Mouse (Mus musculus): Measurements from ENCODE around the gene Dph1. TPM values are rescaled to one million over a fixed set of nuclear protein-coding genes. Genes with fewer than 3 reads are reported as not detected.

The Dph1 gene
- total and polyA plus RNA-seq, 3 experiments, result 8.5 to 21.7 (median 11.6) TPM

- Histone ChIP-seq H3K4me1 (ENCODE audit: control insufficient read depth, insufficient read depth, low read length) (peaks cover 41% of the 10 kb centered on the region), H3K27me3 (ENCODE audit: control insufficient read depth, insufficient read depth, low read length) (no peaks in the 10 kb centered on the region)
Measured at GRCm38 (mm10) chr11:75141038-75141437, 50.0 kb downstream of the Dph1 start.

GRCm38 (mm10) chr11:75140431-75140830, 50.6 kb downstream of the Dph1 start:
- 32% methylated on average over 5 of the region's 5 CpGs for WGBS
- Histone ChIP-seq H3K27ac (peak overlapping the region; percentile 72), H3K36me3 (ENCODE audit: control insufficient read depth, insufficient read depth, low read length) (peaks cover 21% of the 10 kb centered on the region), H3K4me1 (ENCODE audit: control insufficient read depth, insufficient read depth, low read length) (peaks cover 42% of the 10 kb centered on the region), H3K79me2 (replicated peaks; ENCODE audit: control insufficient read depth, insufficient read depth, low read length) (no peaks in the 10 kb centered on the region), H3K4me3 (no peak overlapping the region), H3K9ac (ENCODE audit: low read depth, low read length) (no peak overlapping the region), H3K27me3 (ENCODE audit: control insufficient read depth, insufficient read depth, low read length) (no peaks in the 10 kb centered on the region)
- DNase-seq, result peak; percentile 60 to 70
- intact Hi-C loops (cut with DNase I), result no loop called here
- TF ChIP-seq POLR2A (IDR thresholded peaks at IDR 0.05; ENCODE audit: insufficient read depth, low read depth, low read length) (no peak), EP300 (IDR thresholded peaks at IDR 0.05; ENCODE audit: insufficient read depth, low read depth, low read length) (0 out of 2 replicates have a peak, but pooled peaks have one; percentile 49), CTCF (IDR thresholded peaks at IDR 0.05) (no peak)

More at GRCm38 (mm10) chr11:75141038-75141437, 50.0 kb downstream of the Dph1 start:
- H3K9ac ChIP-seq (ENCODE audit: low read depth, low read length), result no peak overlapping the region
- peak overlapping the region; percentile 72 for H3K27ac ChIP-seq
- no peaks in the 10 kb centered on the region for H3K79me2 ChIP-seq (replicated peaks; ENCODE audit: control insufficient read depth, insufficient read depth, low read length)
- H3K36me3 ChIP-seq (ENCODE audit: control insufficient read depth, insufficient read depth, low read length), result peaks cover 25% of the 10 kb centered on the region
- intact Hi-C loops (cut with DNase I), result no loop called here
- TF ChIP-seq POLR2A (IDR thresholded peaks at IDR 0.05; ENCODE audit: insufficient read depth, low read depth, low read length), result no peak
- no peak for TF ChIP-seq CTCF (IDR thresholded peaks at IDR 0.05)
- TF ChIP-seq EP300 (IDR thresholded peaks at IDR 0.05; ENCODE audit: insufficient read depth, low read depth, low read length), result no peak
- no peak for DNase-seq
- H3K4me3 ChIP-seq, result no peak overlapping the region
- WGBS, result 70% methylated on average over 3 of the region's 3 CpGs

- H3K36me3 ChIP-seq (ENCODE audit: control insufficient read depth, insufficient read depth, low read length), result peaks cover 22% of the 10 kb centered on the region
- 0 out of 2 replicates have a peak overlapping the region, but pooled peaks have one; percentile 12 for H3K9ac ChIP-seq (ENCODE audit: low read depth, low read length)
- peaks cover 49% of the 10 kb centered on the region for H3K4me1 ChIP-seq (ENCODE audit: control insufficient read depth, insufficient read depth, low read length)
- peak overlapping the region; percentile 90 for H3K27ac ChIP-seq
- H3K27me3 ChIP-seq (ENCODE audit: control insufficient read depth, insufficient read depth, low read length), result no peaks in the 10 kb centered on the region
- TF ChIP-seq EP300 (IDR thresholded peaks at IDR 0.05; ENCODE audit: insufficient read depth, low read depth, low read length) (peak; percentile 68), POLR2A (IDR thresholded peaks at IDR 0.05; ENCODE audit: insufficient read depth, low read depth, low read length) (no peak), CTCF (IDR thresholded peaks at IDR 0.05) (peak; percentile 41)
- 10% methylated on average over 11 of the region's 11 CpGs for WGBS
- no peak overlapping the region for H3K4me3 ChIP-seq
- DNase-seq, result peak; percentile 86 to 87
- intact Hi-C loops (cut with DNase I), result loop anchor here (2.0 kb wide), 1 partner anchor 29 kb away; the partner anchor contains the start of gene Hic1
- no peaks in the 10 kb centered on the region for H3K79me2 ChIP-seq (replicated peaks; ENCODE audit: control insufficient read depth, insufficient read depth, low read length)
Measured at GRCm38 (mm10) chr11:75139122-75139963, 51.7 kb downstream of the Dph1 start.

- intact Hi-C loops (cut with DNase I), result loop anchor here (2.0 kb wide), 1 partner anchor 20 kb away; no protein-coding TSS in a partner anchor
- Histone ChIP-seq H3K79me2 (replicated peaks; ENCODE audit: control insufficient read depth, insufficient read depth, low read length) (no peaks in the 10 kb centered on the region), H3K4me3 (no peak overlapping the region), H3K27me3 (ENCODE audit: control insufficient read depth, insufficient read depth, low read length) (no peaks in the 10 kb centered on the region), H3K4me1 (ENCODE audit: control insufficient read depth, insufficient read depth, low read length) (peaks cover 57% of the 10 kb centered on the region), H3K27ac (peak overlapping the region; percentile 90), H3K36me3 (ENCODE audit: control insufficient read depth, insufficient read depth, low read length) (peaks cover 22% of the 10 kb centered on the region), H3K9ac (ENCODE audit: low read depth, low read length) (0 out of 2 replicates have a peak overlapping the region, but pooled peaks have one; percentile 9)
- no peak for TF ChIP-seq POLR2A (IDR thresholded peaks at IDR 0.05; ENCODE audit: insufficient read depth, low read depth, low read length)
- no peak for TF ChIP-seq EP300 (IDR thresholded peaks at IDR 0.05; ENCODE audit: insufficient read depth, low read depth, low read length)
- TF ChIP-seq CTCF (IDR thresholded peaks at IDR 0.05), result no peak
- peak; percentile 41 to 52 for DNase-seq
- WGBS, result 20% methylated on average over 5 of the region's 5 CpGs
Measured at GRCm38 (mm10) chr11:75136666-75137398, 54.2 kb downstream of the Dph1 start.

- peak overlapping the region; percentile 79 for H3K27ac ChIP-seq
- TF ChIP-seq POLR2A (IDR thresholded peaks at IDR 0.05; ENCODE audit: insufficient read depth, low read depth, low read length) (no peak), CTCF (IDR thresholded peaks at IDR 0.05) (no peak), EP300 (IDR thresholded peaks at IDR 0.05; ENCODE audit: insufficient read depth, low read depth, low read length) (no peak)
- peaks cover 50% of the 10 kb centered on the region for H3K4me1 ChIP-seq (ENCODE audit: control insufficient read depth, insufficient read depth, low read length)
- H3K9ac ChIP-seq (ENCODE audit: low read depth, low read length), result no peak overlapping the region
- no peaks in the 10 kb centered on the region for H3K79me2 ChIP-seq (replicated peaks; ENCODE audit: control insufficient read depth, insufficient read depth, low read length)
- H3K4me3 ChIP-seq, result no peak overlapping the region
- 90% methylated on average over 4 of the region's 4 CpGs for WGBS
- no peak for DNase-seq
- no peaks in the 10 kb centered on the region for H3K27me3 ChIP-seq (ENCODE audit: control insufficient read depth, insufficient read depth, low read length)
- intact Hi-C loops (cut with DNase I), result no loop called here
- peaks cover 22% of the 10 kb centered on the region for H3K36me3 ChIP-seq (ENCODE audit: control insufficient read depth, insufficient read depth, low read length)
Measured at GRCm38 (mm10) chr11:75135358-75135757, 55.7 kb downstream of the Dph1 start.

Data from heart, adult 2 months (tissue).